Mouse (Mus musculus): Measurements from ENCODE around the gene Ikzf1. TPM values are rescaled to one million over a fixed set of nuclear protein-coding genes. Genes with fewer than 3 reads are reported as not detected.

The Ikzf1 gene
- total RNA-seq, 1 experiment = 0.49 TPM

GRCm38 (mm10) chr11:11774893-11775292 is 90.1 kb downstream of the Ikzf1 start:
- H3K9me3 ChIP-seq (ENCODE audit: control insufficient read depth, insufficient read depth, low read depth, low read length) = no peaks in the 10 kb centered on the region

GRCm38 (mm10) chr11:11776071-11776821 is 91.4 kb downstream of the Ikzf1 start:
- no peaks in the 10 kb centered on the region for H3K4me1 ChIP-seq (ENCODE audit: control insufficient read depth in 2 of 2, insufficient read depth in 2 of 2, low read length in 2 of 2, poor library complexity in 1 of 2)
- in situ Hi-C loops (cut with MboI; ENCODE audit: low sequenced_read_pairs in 2 of 2, unreplicated experiment in 2 of 2) = no loop called here
- H3K9me3 ChIP-seq (ENCODE audit: control insufficient read depth, insufficient read depth, low read depth, low read length) = no peaks in the 10 kb centered on the region
- no peak overlapping the region for H3K4me3 ChIP-seq (ENCODE audit: insufficient read depth in 1 of 2, low read depth in 1 of 2, low read length in 2 of 2, poor library complexity in 1 of 2, severe bottlenecking in 1 of 2)
- no peak overlapping the region for H3K9ac ChIP-seq (ENCODE audit: insufficient read depth, low read depth, low read length, poor library complexity, severe bottlenecking)
- no peak overlapping the region for H3K27ac ChIP-seq (ENCODE audit: insufficient read depth, low read depth, low read length, poor library complexity, severe bottlenecking)
- TF ChIP-seq MAFK (IDR thresholded peaks at IDR 0.05; ENCODE audit: insufficient read depth, low read depth, low read length) (no peak), CHD2 (IDR thresholded peaks at IDR 0.05; ENCODE audit: low read depth, low read length) (no peak), HCFC1 (IDR thresholded peaks at IDR 0.05; ENCODE audit: borderline replicate concordance, insufficient read depth, low read length) (no peak), ZC3H11A (IDR thresholded peaks at IDR 0.05; ENCODE audit: borderline replicate concordance, low read depth, low read length) (no peak), ZNF384 (IDR thresholded peaks at IDR 0.05; ENCODE audit: low read depth, low read length) (no peak)
- DNase-seq (ENCODE audit: low read depth, low spot score) = no peak
- no peaks in the 10 kb centered on the region for H3K36me3 ChIP-seq (ENCODE audit: control insufficient read depth, insufficient read depth, low read length, poor library complexity, severe bottlenecking)

More at GRCm38 (mm10) chr11:11774893-11775292, 90.1 kb downstream of the Ikzf1 start:
- DNase-seq (ENCODE audit: low read depth, low spot score) = no peak
- H3K36me3 ChIP-seq (ENCODE audit: control insufficient read depth, insufficient read depth, low read length, poor library complexity, severe bottlenecking) = no peaks in the 10 kb centered on the region
- H3K4me1 ChIP-seq (ENCODE audit: control insufficient read depth in 2 of 2, insufficient read depth in 2 of 2, low read length in 2 of 2, poor library complexity in 1 of 2) = no peaks in the 10 kb centered on the region
- no peak overlapping the region for H3K9ac ChIP-seq (ENCODE audit: insufficient read depth, low read depth, low read length, poor library complexity, severe bottlenecking)
- in situ Hi-C loops (cut with MboI; ENCODE audit: low sequenced_read_pairs in 2 of 2, unreplicated experiment in 2 of 2) = no loop called here
- no peak overlapping the region for H3K4me3 ChIP-seq (ENCODE audit: insufficient read depth in 1 of 2, low read depth in 1 of 2, low read length in 2 of 2, poor library complexity in 1 of 2, severe bottlenecking in 1 of 2)
- TF ChIP-seq CHD2 (IDR thresholded peaks at IDR 0.05; ENCODE audit: low read depth, low read length) (no peak), HCFC1 (IDR thresholded peaks at IDR 0.05; ENCODE audit: borderline replicate concordance, insufficient read depth, low read length) (no peak), ZC3H11A (IDR thresholded peaks at IDR 0.05; ENCODE audit: borderline replicate concordance, low read depth, low read length) (no peak), MAFK (IDR thresholded peaks at IDR 0.05; ENCODE audit: insufficient read depth, low read depth, low read length) (no peak), ZNF384 (IDR thresholded peaks at IDR 0.05; ENCODE audit: low read depth, low read length) (no peak)
- H3K27ac ChIP-seq (ENCODE audit: insufficient read depth, low read depth, low read length, poor library complexity, severe bottlenecking) = no peak overlapping the region

- no peak overlapping the region for H3K4me3 ChIP-seq (ENCODE audit: insufficient read depth in 1 of 2, low read depth in 1 of 2, low read length in 2 of 2, poor library complexity in 1 of 2, severe bottlenecking in 1 of 2)
- TF ChIP-seq CHD2 (IDR thresholded peaks at IDR 0.05; ENCODE audit: low read depth, low read length) (no peak), ZNF384 (IDR thresholded peaks at IDR 0.05; ENCODE audit: low read depth, low read length) (no peak), MAFK (IDR thresholded peaks at IDR 0.05; ENCODE audit: insufficient read depth, low read depth, low read length) (no peak), HCFC1 (IDR thresholded peaks at IDR 0.05; ENCODE audit: borderline replicate concordance, insufficient read depth, low read length) (no peak), ZC3H11A (IDR thresholded peaks at IDR 0.05; ENCODE audit: borderline replicate concordance, low read depth, low read length) (no peak)
- in situ Hi-C loops (cut with MboI; ENCODE audit: low sequenced_read_pairs in 2 of 2, unreplicated experiment in 2 of 2) = no loop called here
- no peak overlapping the region for H3K27ac ChIP-seq (ENCODE audit: insufficient read depth, low read depth, low read length, poor library complexity, severe bottlenecking)
- no peaks in the 10 kb centered on the region for H3K36me3 ChIP-seq (ENCODE audit: control insufficient read depth, insufficient read depth, low read length, poor library complexity, severe bottlenecking)
- H3K4me1 ChIP-seq (ENCODE audit: control insufficient read depth in 2 of 2, insufficient read depth in 2 of 2, low read length in 2 of 2, poor library complexity in 1 of 2) = no peaks in the 10 kb centered on the region
- DNase-seq (ENCODE audit: low read depth, low spot score) = no peak
- no peaks in the 10 kb centered on the region for H3K9me3 ChIP-seq (ENCODE audit: control insufficient read depth, insufficient read depth, low read depth, low read length)
- H3K9ac ChIP-seq (ENCODE audit: insufficient read depth, low read depth, low read length, poor library complexity, severe bottlenecking) = no peak overlapping the region
These were observed 92.0 kb downstream of the Ikzf1 start for GRCm38 (mm10) chr11:11776822-11777174.

- TF ChIP-seq ZNF384 (IDR thresholded peaks at IDR 0.05; ENCODE audit: low read depth, low read length) = no peak
- no peak for TF ChIP-seq MAFK (IDR thresholded peaks at IDR 0.05; ENCODE audit: insufficient read depth, low read depth, low read length)
- TF ChIP-seq ZC3H11A (IDR thresholded peaks at IDR 0.05; ENCODE audit: borderline replicate concordance, low read depth, low read length) = no peak
- no peak for TF ChIP-seq HCFC1 (IDR thresholded peaks at IDR 0.05; ENCODE audit: borderline replicate concordance, insufficient read depth, low read length)
- TF ChIP-seq CHD2 (IDR thresholded peaks at IDR 0.05; ENCODE audit: low read depth, low read length) = no peak
- Histone ChIP-seq H3K4me3 (ENCODE audit: insufficient read depth in 1 of 2, low read depth in 1 of 2, low read length in 2 of 2, poor library complexity in 1 of 2, severe bottlenecking in 1 of 2) (no peak overlapping the region), H3K9me3 (ENCODE audit: control insufficient read depth, insufficient read depth, low read depth, low read length) (no peaks in the 10 kb centered on the region), H3K27ac (ENCODE audit: insufficient read depth, low read depth, low read length, poor library complexity, severe bottlenecking) (no peak overlapping the region), H3K4me1 (ENCODE audit: control insufficient read depth in 2 of 2, insufficient read depth in 2 of 2, low read length in 2 of 2, poor library complexity in 1 of 2) (no peaks in the 10 kb centered on the region), H3K9ac (ENCODE audit: insufficient read depth, low read depth, low read length, poor library complexity, severe bottlenecking) (no peak overlapping the region), H3K36me3 (ENCODE audit: control insufficient read depth, insufficient read depth, low read length, poor library complexity, severe bottlenecking) (no peaks in the 10 kb centered on the region)
- DNase-seq (ENCODE audit: low read depth, low spot score) = no peak
- in situ Hi-C loops (cut with MboI; ENCODE audit: low sequenced_read_pairs in 2 of 2, unreplicated experiment in 2 of 2) = no loop called here
These were observed 92.4 kb downstream of the Ikzf1 start for GRCm38 (mm10) chr11:11777246-11777645.

Measured in ES-E14 (cell line).